Mouse (Mus musculus) C2C12 (cell line): ENCODE data around the gene Hsp90ab1.

Experiments
- CTCF ChIP-seq: IDR thresholded peaks from one replicate; pipeline ENCODE4 v1.5.1; 2011; ENCODE audit not compliant: control insufficient read depth, insufficient read depth, insufficient read length
- FOSL1 ChIP-seq: IDR thresholded peaks from one replicate; pipeline ENCODE4 v1.8.0; 2011; ENCODE audit warnings: mild to moderate bottlenecking, low read length; ENCODE audit not compliant: poor library complexity, insufficient read depth, severe bottlenecking
- MAX ChIP-seq: IDR thresholded peaks from one replicate; pipeline ENCODE4 v1.6.1; 2011; ENCODE audit warnings: mild to moderate bottlenecking, control low read depth
- MYOD1 ChIP-seq: IDR thresholded peaks from one replicate; pipeline ENCODE4 v1.6.1; 2011; ENCODE audit warnings: low read depth; ENCODE audit not compliant: control insufficient read depth, insufficient read length
- MYOG ChIP-seq: IDR thresholded peaks from one replicate; pipeline ENCODE4 v1.6.1; 2011; ENCODE audit not compliant: control insufficient read depth, insufficient read length; ENCODE audit errors: extremely low read depth
- USF1 ChIP-seq: IDR thresholded peaks from one replicate; pipeline ENCODE4 v1.6.1; 2011; ENCODE audit warnings: low read depth, mild to moderate bottlenecking, control low read depth, moderate library complexity

DNA sequence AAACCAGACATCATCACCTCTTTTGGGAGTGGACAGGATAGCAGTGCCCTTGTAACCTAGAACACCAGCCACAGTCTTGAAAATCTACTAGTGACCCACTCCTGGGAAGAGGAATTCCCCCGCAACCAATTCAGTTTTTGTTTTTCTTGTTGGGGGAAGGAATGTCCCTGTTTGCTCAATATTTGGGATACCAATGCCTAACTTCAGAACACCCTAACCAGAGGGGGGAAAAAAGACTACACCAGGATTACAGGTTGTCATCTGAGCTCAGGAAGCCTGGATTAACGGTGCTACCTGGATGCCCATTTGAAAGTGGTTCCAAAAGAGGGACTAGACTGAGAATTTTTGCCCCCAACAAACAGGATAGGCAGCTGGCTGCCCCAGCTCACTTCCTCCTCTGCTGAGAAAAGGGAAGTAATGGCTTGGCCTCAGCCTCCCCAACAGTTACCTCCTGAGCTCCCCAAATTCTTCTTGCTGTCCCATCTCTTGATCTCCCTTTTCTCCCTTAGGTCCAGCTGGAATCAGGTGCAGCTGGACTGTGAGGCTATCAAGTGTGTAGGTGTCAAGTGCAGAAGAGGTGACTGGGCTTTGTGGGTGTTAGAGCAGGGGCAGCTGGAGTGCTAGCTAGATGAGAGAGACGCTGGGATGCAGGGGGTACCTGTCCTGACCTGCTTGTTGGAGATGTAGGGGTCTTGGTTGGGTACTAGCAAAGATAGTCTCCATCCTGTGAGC is 16.4 kb downstream of the Hsp90ab1 start:
- no peak for TF ChIP-seq CTCF
- TF ChIP-seq USF1 = no peak
- no peak for TF ChIP-seq MYOG
- TF ChIP-seq MAX = no peak
- no peak for TF ChIP-seq MYOD1
- no peak for TF ChIP-seq FOSL1
